Mouse (Mus musculus): ENCODE results near the gene Grip2. TPM values are rescaled to one million over a fixed set of nuclear protein-coding genes. Genes with fewer than 3 reads are reported as not detected.

Gene Grip2
- polyA plus RNA-seq, 1 experiment from 2014 or later, result not detected

DNA sequence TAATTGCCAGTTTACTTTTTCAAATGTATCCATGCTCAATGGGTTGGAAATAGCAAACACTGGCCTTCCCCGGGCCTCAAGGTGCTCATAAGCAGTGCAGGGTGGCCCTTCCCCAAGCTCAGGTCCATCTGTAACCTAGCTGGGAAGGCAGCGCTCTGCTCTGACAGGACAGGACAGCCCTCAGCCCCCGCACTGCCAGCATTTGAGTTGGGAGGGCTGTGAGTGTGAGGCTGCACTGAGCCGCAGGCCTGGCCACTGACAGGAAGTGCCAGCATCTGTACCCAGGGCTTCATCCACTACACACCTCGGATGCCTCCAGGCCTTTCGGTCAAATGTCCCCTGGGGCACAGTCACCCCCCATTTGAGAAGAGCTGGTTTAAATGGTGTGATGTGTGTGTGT is 11.1 kb downstream of the Grip2 start:
- 85% methylated on average over 6 of the region's 6 CpGs for WGBS (ENCODE audit: missing documents)

DNA sequence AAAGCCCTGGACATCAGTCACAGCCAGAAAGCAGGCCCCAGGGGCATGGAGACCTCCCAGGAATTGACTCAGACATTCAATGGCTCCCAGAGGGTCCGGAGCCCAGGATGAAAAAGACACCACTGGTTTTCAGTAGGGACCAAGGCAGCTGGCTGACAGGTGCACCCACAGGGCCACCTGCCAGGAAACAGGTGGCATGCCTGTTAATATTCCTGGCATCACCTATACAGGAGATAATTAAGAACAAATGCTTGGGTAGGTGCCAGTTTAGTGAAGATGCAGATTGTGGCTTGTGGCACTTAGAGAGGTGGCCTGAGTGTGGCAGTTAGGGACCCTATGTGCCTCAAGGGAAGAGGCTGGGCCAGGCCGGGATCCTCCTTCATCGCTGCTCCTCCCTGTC is 13.4 kb downstream of the Grip2 start:
- WGBS (ENCODE audit: missing documents), result 85% methylated on average over 3 of the region's 3 CpGs

More for the DNA sequence above, 11.1 kb downstream of the Grip2 start:
- H3K36me3 ChIP-seq (ENCODE audit: inconsistent target), result no peaks in the 10 kb centered on the region
- no peaks in the 10 kb centered on the region for H3K79me2 ChIP-seq (ENCODE audit: inconsistent target)
- no peak overlapping the region for H3K27ac ChIP-seq
- H3K4me3 ChIP-seq (ENCODE audit: inconsistent target), result no peak overlapping the region

DNA sequence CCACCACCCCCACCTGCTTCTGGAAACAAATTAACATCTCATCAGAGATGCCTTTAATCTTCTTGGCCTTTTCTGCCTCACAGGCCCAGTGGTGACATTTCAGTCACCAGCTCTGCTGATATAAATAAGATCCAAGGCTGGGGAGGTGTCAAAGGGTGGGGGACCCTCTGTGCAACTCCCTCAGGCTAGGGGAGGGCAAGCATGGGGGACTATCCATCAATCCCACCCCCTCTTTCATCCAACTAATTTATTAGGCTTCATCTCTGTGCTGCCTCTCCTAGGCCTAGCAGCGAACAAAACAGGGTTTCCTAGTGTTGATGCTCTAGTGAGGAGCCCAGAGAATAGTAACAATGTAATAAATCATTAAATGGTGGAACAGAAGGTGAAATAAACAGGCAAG is 17.0 kb downstream of the Grip2 start:
- no peaks in the 10 kb centered on the region for H3K36me3 ChIP-seq (ENCODE audit: inconsistent target)
- no peak overlapping the region for H3K27ac ChIP-seq
- H3K79me2 ChIP-seq (ENCODE audit: inconsistent target), result no peaks in the 10 kb centered on the region
- H3K4me3 ChIP-seq (ENCODE audit: inconsistent target), result no peak overlapping the region
- 75% methylated on average over 1 of the region's 1 CpGs for WGBS (ENCODE audit: missing documents)

More for the DNA sequence above, 13.4 kb downstream of the Grip2 start:
- Histone ChIP-seq H3K79me2 (ENCODE audit: inconsistent target) (no peaks in the 10 kb centered on the region), H3K27ac (no peak overlapping the region), H3K36me3 (ENCODE audit: inconsistent target) (no peaks in the 10 kb centered on the region), H3K4me3 (ENCODE audit: inconsistent target) (no peak overlapping the region)

DNA sequence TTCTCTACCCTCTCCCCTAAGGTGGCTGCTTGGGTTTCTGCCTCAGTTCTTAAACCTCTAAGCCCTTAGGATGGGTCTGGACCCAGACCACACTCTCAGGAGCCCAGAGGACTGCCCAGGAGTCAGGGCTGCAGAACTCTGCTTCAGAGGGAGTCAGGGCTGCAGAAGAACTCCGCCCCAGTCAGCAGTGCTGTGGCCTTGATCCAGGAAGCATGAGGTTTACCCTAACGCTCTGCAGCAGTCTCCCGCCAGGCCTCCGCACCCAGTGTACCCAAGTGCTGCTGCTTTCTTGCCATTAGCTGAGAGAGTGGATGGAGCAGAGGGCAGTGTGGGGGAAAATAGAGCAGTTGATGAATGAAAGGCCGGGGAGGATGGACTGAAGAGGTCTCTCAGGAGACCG is 19.0 kb downstream of the Grip2 start:
- Histone ChIP-seq H3K4me3 (ENCODE audit: inconsistent target) (no peak overlapping the region), H3K36me3 (ENCODE audit: inconsistent target) (no peaks in the 10 kb centered on the region), H3K79me2 (ENCODE audit: inconsistent target) (no peaks in the 10 kb centered on the region), H3K27ac (no peak overlapping the region)
- WGBS (ENCODE audit: missing documents), result 25% methylated on average over 6 of the region's 6 CpGs

DNA sequence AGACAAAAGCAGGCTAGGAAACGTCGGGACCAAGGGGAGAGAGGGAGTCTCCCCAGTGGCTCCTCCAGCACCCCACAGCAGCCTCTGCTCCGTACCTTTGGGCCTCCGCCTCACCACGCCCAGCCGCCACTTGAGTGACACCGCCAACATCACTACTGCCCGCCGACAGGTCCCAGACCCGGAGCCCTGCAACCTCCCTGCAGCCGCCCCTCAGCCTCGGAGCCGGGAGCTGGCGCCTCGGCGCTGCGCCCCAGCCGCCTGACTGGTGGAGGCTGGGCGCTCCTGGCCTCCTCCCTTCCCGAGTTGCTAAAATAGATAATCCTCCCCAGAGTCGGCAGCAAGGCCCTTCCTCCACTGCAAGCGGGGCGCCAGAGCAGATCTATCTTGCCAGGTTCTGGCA is 19.9 kb downstream of the Grip2 start:
- H3K4me3 ChIP-seq (ENCODE audit: inconsistent target), result no peak overlapping the region
- WGBS (ENCODE audit: missing documents), result 2% methylated on average over 19 of the region's 23 CpGs
- H3K27ac ChIP-seq, result no peak overlapping the region
- no peaks in the 10 kb centered on the region for H3K36me3 ChIP-seq (ENCODE audit: inconsistent target)
- H3K79me2 ChIP-seq (ENCODE audit: inconsistent target), result no peaks in the 10 kb centered on the region

GRCm38 (mm10) chr6:91804177-91804576 is 22.9 kb downstream of the Grip2 start:
- WGBS (ENCODE audit: missing documents), result 56% methylated on average over 7 of the region's 7 CpGs
- Histone ChIP-seq H3K79me2 (ENCODE audit: inconsistent target) (no peaks in the 10 kb centered on the region), H3K36me3 (ENCODE audit: inconsistent target) (no peaks in the 10 kb centered on the region), H3K27ac (no peak overlapping the region), H3K4me3 (ENCODE audit: inconsistent target) (no peak overlapping the region)

GRCm38 (mm10) chr6:91798496-91798895 is 28.6 kb downstream of the Grip2 start:
- WGBS (ENCODE audit: missing documents), result 74% methylated on average over 12 of the region's 12 CpGs
- H3K4me3 ChIP-seq (ENCODE audit: inconsistent target), result no peak overlapping the region

DNA sequence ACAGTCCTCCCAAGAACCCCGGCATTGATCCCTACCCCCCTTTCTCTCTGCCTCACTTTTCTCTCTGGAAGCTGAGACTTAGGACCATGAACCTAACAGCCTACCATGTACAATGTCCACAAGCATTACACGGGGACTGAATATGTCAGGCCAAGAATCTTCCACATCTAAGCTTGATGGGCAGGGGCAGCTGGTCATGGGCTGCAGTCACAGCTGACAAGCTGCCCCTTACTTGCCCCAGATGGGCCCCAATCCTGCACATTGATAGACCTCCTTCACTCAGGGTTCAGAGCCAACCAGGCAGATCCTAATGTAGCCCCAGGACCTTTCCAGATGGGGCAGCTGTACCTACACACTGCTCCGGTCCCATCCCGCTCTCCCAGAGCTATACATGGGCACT is 30.3 kb downstream of the Grip2 start:
- WGBS (ENCODE audit: missing documents), result 90% methylated on average over 4 of the region's 4 CpGs
- H3K27ac ChIP-seq, result no peak overlapping the region
- H3K36me3 ChIP-seq (ENCODE audit: inconsistent target), result no peaks in the 10 kb centered on the region
- no peak overlapping the region for H3K4me3 ChIP-seq (ENCODE audit: inconsistent target)
- no peaks in the 10 kb centered on the region for H3K79me2 ChIP-seq (ENCODE audit: inconsistent target)

More at GRCm38 (mm10) chr6:91798496-91798895, 28.6 kb downstream of the Grip2 start:
- Histone ChIP-seq H3K79me2 (ENCODE audit: inconsistent target) (no peaks in the 10 kb centered on the region), H3K27ac (no peak overlapping the region), H3K36me3 (ENCODE audit: inconsistent target) (no peaks in the 10 kb centered on the region)

DNA sequence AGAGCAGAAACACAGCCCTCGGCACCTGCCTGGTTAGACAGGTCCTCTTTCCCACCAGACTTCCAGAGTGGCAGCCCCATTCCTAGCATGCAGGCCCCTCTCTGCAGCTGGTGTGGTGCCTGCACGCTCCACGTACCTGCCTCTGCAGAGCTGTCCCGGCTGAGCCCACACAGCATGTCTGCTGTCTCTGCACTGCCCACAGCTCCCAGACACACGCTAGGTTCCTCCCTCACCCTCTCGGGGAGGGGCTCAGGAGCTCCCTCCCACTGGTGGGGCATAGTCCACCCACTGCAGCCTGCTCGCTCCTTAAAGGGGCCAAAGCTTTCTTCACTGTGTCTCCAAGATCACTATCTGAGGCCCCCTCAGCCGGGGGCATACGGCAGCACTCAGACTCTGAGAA is 31.0 kb downstream of the Grip2 start:
- no peaks in the 10 kb centered on the region for H3K36me3 ChIP-seq (ENCODE audit: inconsistent target)
- 73% methylated on average over 9 of the region's 9 CpGs for WGBS (ENCODE audit: missing documents)

GRCm38 (mm10) chr6:91795640-91796039 is 31.4 kb downstream of the Grip2 start:
- Histone ChIP-seq H3K36me3 (ENCODE audit: inconsistent target) (no peaks in the 10 kb centered on the region), H3K27ac (no peak overlapping the region), H3K4me3 (ENCODE audit: inconsistent target) (no peak overlapping the region), H3K79me2 (ENCODE audit: inconsistent target) (no peaks in the 10 kb centered on the region)
- WGBS (ENCODE audit: missing documents), result 72% methylated on average over 3 of the region's 3 CpGs

More for the DNA sequence above, 31.0 kb downstream of the Grip2 start:
- Histone ChIP-seq H3K27ac (no peak overlapping the region), H3K4me3 (ENCODE audit: inconsistent target) (no peak overlapping the region), H3K79me2 (ENCODE audit: inconsistent target) (no peaks in the 10 kb centered on the region)

DNA sequence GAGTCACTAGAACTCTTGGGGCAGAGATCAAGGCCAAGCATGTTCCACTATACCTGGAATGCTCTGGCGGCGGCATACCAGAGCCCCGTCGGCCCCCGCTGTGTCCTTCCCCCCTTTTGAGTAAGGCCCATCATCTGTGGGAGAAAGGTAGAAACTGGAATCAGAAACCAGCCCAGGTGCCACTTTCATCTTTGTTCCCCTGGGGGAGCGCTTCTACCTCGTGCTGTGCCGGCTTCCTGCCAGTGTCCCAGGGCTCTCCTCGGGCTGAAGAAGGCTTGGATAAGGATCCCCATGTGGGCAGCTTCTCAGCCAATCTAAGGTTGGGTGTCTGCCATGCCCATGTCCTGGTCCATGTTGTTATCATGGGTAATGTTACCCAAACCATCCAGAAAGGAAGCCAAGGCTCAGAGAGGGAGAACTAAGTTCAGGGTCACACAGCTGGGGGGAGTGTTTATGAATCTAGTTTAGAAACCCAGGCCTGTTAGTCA is 38.7 kb downstream of the Grip2 start:
- H3K36me3 ChIP-seq (ENCODE audit: inconsistent target), result no peaks in the 10 kb centered on the region
- H3K79me2 ChIP-seq (ENCODE audit: inconsistent target), result no peaks in the 10 kb centered on the region
- H3K27ac ChIP-seq, result no peak overlapping the region
- 84% methylated on average over 9 of the region's 9 CpGs for WGBS (ENCODE audit: missing documents)
- no peak overlapping the region for H3K4me3 ChIP-seq (ENCODE audit: inconsistent target)

DNA sequence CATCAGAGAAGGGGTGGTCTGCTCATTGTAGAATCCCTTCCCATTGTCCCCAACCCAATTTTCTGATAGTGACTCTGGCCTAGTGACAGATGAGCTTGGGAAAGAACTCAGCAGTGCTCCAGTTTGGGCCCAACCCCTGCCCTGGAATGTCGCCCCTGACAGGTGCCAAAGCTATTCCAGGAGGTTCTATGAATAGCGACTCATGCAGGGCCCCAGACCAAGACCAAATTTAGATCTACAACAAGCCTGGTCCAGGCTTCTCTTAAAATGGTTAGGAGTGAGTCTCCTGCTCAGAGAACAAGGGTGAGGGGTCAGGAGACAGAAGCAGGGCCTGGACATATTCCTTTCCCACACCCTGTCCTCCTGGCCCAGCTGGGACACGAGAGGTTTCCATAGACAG is 42.0 kb downstream of the Grip2 start:
- Histone ChIP-seq H3K4me3 (ENCODE audit: inconsistent target) (no peak overlapping the region), H3K27ac (no peak overlapping the region), H3K79me2 (ENCODE audit: inconsistent target) (no peaks in the 10 kb centered on the region), H3K36me3 (ENCODE audit: inconsistent target) (no peaks in the 10 kb centered on the region)
- 88% methylated on average over 3 of the region's 3 CpGs for WGBS (ENCODE audit: missing documents)

DNA sequence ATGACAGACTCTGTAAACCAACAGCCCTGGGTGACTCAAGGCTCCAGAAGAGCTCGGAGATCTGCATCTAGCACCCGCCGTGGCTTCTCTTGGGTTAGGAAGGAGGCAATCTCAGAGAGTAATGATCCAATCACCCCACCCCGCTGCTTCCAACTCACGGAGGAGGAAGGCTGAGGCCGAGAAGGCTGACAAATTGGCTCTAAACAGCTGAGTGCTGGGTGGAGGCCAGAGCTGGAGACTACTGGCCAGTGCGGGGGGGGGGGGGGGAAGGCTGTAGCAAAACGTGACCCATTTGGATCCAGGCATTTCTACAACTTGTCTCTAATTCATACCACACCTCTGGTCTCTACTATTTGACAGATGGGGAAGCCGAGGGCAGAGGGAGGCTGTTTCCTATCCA is 47.8 kb downstream of the Grip2 start:
- Histone ChIP-seq H3K79me2 (ENCODE audit: inconsistent target) (no peaks in the 10 kb centered on the region), H3K36me3 (ENCODE audit: inconsistent target) (no peaks in the 10 kb centered on the region), H3K4me3 (ENCODE audit: inconsistent target) (no peak overlapping the region), H3K27ac (no peak overlapping the region)
- WGBS (ENCODE audit: missing documents), result 72% methylated on average over 8 of the region's 9 CpGs

GRCm38 (mm10) chr6:91776543-91776942 is 50.5 kb downstream of the Grip2 start:
- H3K4me3 ChIP-seq (ENCODE audit: inconsistent target), result no peak overlapping the region
- H3K27ac ChIP-seq, result no peak overlapping the region
- H3K79me2 ChIP-seq (ENCODE audit: inconsistent target), result no peaks in the 10 kb centered on the region
- WGBS (ENCODE audit: missing documents), result 11% methylated on average over 9 of the region's 9 CpGs
- no peaks in the 10 kb centered on the region for H3K36me3 ChIP-seq (ENCODE audit: inconsistent target)

- Histone ChIP-seq H3K36me3 (ENCODE audit: inconsistent target) (no peaks in the 10 kb centered on the region), H3K4me3 (ENCODE audit: inconsistent target) (no peak overlapping the region), H3K79me2 (ENCODE audit: inconsistent target) (no peaks in the 10 kb centered on the region), H3K27ac (no peak overlapping the region)
- 78% methylated on average over 5 of the region's 5 CpGs for WGBS (ENCODE audit: missing documents)
Observed at GRCm38 (mm10) chr6:91773951-91774350, 53.1 kb downstream of the Grip2 start.

DNA sequence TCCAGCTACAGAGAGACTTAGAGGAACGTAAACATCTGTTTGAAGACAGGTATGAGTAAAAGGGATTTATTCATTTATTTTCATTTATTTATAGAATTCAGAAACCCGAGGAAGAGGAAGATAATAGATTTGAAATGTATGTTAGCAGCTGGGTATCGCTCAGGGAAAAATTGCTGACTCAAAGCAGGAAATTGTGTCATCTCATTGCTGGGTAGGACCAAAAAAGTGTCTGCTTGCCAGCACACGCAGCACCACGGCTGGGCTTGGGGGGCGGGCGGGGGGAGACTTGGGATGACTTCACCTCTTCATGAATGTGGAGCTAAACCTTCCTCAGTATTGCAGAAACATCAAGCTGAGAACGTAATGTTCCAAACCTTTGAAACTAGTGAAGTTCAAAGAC is 59.5 kb downstream of the Grip2 start:
- WGBS (ENCODE audit: missing documents), result 15% methylated on average over 8 of the region's 8 CpGs
- Histone ChIP-seq H3K27ac (no peak overlapping the region), H3K79me2 (ENCODE audit: inconsistent target) (no peaks in the 10 kb centered on the region), H3K4me3 (ENCODE audit: inconsistent target) (no peak overlapping the region), H3K36me3 (ENCODE audit: inconsistent target) (no peaks in the 10 kb centered on the region)

All from macrophage (primary cell).